Mouse (Mus musculus): ENCODE measurements around the gene Itgb4. TPM values are rescaled to one million over a fixed set of nuclear protein-coding genes. Genes with fewer than 3 reads are reported as not detected.
A peak's percentile ranks its signal among the peaks of the same experiment; 100 is the strongest.
"Not testable (repeated sequence)": the region's sequence is repeated elsewhere in the genome, so short reads cannot be mapped to it uniquely, and the experiment has no call there.

Gene Itgb4
- polyA plus RNA-seq, 1 experiment from 2014 or later: 12.7 TPM

- TF ChIP-seq EP300 (optimal IDR thresholded peaks at IDR 0.05) (no peak), CTCF (IDR thresholded peaks at IDR 0.05; ENCODE audit: low read depth) (no peak)
- Histone ChIP-seq H3K9me3 (ENCODE audit: control insufficient read depth, low read length) (no peaks in the 10 kb centered on the region), H3K4me3 (ENCODE audit: low read depth, low read length) (peak overlapping the region; percentile 68), H3K4me1 (replicated peaks; ENCODE audit: control insufficient read depth, insufficient read depth) (no peaks in the 10 kb centered on the region), H3K36me3 (ENCODE audit: control insufficient read depth, insufficient read depth, low read length) (peaks cover 7% of the 10 kb centered on the region; the same call in 1 of the 2 replicates), H3K27me3 (ENCODE audit: control insufficient read depth, insufficient read depth, low read length) (no peaks in the 10 kb centered on the region), H3K27ac (replicated peaks) (peak overlapping the region; percentile 91), H3K4me2 (replicated peaks; ENCODE audit: low read depth) (peak overlapping the region; percentile 90), H3K9ac (ENCODE audit: low read length) (peak overlapping the region; percentile 87)
- no peak for ATAC-seq (ENCODE audit: low FRiP score, low TSS enrichment)
- no peak for DNase-seq (ENCODE audit: low spot score)
- 24% methylated on average over 14 of the region's 14 CpGs for WGBS
These were observed 37.2 kb downstream of the Itgb4 start for GRCm38 (mm10) chr11:116011529-116012261.

DNA sequence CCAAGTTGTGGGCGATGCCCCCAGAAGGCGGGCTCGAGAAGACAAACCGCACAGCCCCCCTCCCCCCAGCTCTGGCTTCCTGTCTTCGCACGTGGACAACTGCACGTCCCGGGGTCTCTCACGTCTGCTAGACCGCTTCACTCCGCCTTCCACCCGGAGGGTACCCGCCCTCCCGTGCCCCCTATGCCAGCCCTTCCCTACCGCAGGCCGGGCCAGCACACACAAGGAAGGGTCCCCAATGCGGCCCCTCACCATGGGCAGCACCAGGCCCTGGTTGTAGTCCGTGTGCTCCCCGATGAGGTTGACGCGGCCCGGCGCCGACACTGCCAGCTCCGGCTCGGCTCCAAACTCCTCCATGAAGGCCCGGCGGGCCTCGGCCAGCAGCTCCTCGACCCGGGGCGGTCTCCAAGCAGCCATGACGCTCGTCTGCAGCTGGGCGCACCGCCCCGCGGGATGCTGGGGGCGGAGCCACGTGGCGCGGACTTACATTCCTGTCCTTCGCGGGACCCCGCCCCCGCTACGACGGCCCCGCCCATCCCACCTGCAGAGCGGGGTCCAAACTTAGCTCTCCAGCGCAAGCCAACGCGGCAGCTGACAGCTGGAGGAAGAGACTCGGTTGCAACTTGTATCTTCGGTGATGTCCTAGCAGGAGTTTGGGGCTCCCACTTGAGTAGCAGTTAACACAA, 37.9 kb downstream of the Itgb4 start, which contains the start of gene Galk1:
Gene Galk1, minus strand, starts transcription at position 458 of the 686 bp plus-strand sequence.
- peak within 1 kb of the TSS; percentile 68 for H3K4me3 ChIP-seq (ENCODE audit: low read depth, low read length)
- H3K9me3 ChIP-seq (ENCODE audit: control insufficient read depth, low read length): no peaks in the 10 kb centered on the region
- peak within 1 kb of the TSS; percentile 90 for H3K4me2 ChIP-seq (replicated peaks; ENCODE audit: low read depth)
- H3K36me3 ChIP-seq (ENCODE audit: control insufficient read depth, insufficient read depth, low read length): peaks cover 3% of the 10 kb centered on the region; the same call in 1 of the 2 replicates
- WGBS: under 1% methylated on average over 53 of the region's 55 CpGs
- peak within 1 kb of the TSS; percentile 91 for H3K27ac ChIP-seq (replicated peaks)
- ATAC-seq (ENCODE audit: low FRiP score, low TSS enrichment): peak; percentile 87
- peak within 1 kb of the TSS; percentile 87 for H3K9ac ChIP-seq (ENCODE audit: low read length)
- no peaks in the 10 kb centered on the region for H3K4me1 ChIP-seq (replicated peaks; ENCODE audit: control insufficient read depth, insufficient read depth)
- no peaks in the 10 kb centered on the region for H3K27me3 ChIP-seq (ENCODE audit: control insufficient read depth, insufficient read depth, low read length)
- DNase-seq (ENCODE audit: low spot score): peak; percentile 95
- no peak for TF ChIP-seq CTCF (IDR thresholded peaks at IDR 0.05; ENCODE audit: low read depth)
- no peak for TF ChIP-seq EP300 (optimal IDR thresholded peaks at IDR 0.05)

DNA sequence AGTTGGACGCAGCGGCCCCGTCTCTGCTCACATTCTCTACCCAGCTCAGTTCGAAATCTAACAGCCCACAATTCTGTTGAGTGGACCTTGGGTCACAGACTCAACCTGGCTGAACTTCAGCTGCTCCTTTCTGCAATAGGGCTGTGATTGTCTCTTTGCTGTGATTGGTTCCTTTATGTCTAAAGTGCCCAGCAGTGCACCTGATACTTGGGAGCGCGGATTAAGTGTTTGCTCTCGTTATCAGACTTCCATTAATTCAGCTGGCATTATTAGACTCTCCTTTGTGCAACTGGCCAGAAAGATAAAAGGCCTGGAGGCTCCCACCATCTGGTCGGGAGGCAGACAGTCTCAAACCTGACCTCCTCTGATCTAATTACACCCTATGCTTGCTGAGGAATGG, 40.3 kb downstream of the Itgb4 start:
- ATAC-seq (ENCODE audit: low FRiP score, low TSS enrichment) (peak; percentile 13; the same call in 1 of the 2 replicates), DNase-seq (ENCODE audit: low spot score) (peak; percentile 52)
- no peaks in the 10 kb centered on the region for H3K36me3 ChIP-seq (ENCODE audit: control insufficient read depth, insufficient read depth, low read length)
- no peak overlapping the region for H3K4me3 ChIP-seq (ENCODE audit: low read depth, low read length)
- 38% methylated on average over 8 of the region's 8 CpGs for WGBS
- no peak overlapping the region for H3K9ac ChIP-seq (ENCODE audit: low read length)
- peak overlapping the region; percentile 58; the same call in 1 of the 2 replicates for H3K27ac ChIP-seq (replicated peaks)
- no peak overlapping the region for H3K4me2 ChIP-seq (replicated peaks; ENCODE audit: low read depth)
- H3K4me1 ChIP-seq (replicated peaks; ENCODE audit: control insufficient read depth, insufficient read depth): no peaks in the 10 kb centered on the region
- no peaks in the 10 kb centered on the region for H3K9me3 ChIP-seq (ENCODE audit: control insufficient read depth, low read length)
- TF ChIP-seq EP300 (optimal IDR thresholded peaks at IDR 0.05) (no peak), CTCF (IDR thresholded peaks at IDR 0.05; ENCODE audit: low read depth) (no peak)
- no peaks in the 10 kb centered on the region for H3K27me3 ChIP-seq (ENCODE audit: control insufficient read depth, insufficient read depth, low read length)

DNA sequence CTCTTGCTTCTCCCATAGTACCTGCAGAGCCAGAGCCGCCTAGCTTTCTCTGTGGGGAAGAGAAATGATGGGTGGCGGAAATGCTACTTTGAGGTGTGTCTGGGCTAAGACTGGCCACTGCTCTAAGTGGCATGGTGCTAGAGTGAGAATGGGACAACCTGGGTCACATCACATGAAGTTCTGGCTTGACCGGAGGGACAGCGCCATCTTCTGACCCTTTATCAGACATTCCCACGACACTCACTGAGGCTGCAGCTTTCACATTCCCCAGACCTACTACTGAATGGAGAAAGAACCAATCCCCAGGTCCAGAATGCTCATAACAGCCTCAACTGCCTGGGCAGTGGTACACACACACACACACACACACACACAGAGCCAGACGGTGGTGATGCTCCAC, 43.6 kb downstream of the Itgb4 start:
- 35% methylated on average over 6 of the region's 6 CpGs for whole genome bisulfite sequencing
- Histone ChIP-seq H3K27ac (replicated peaks) (no peak overlapping the region), H3K9me3 (ENCODE audit: control insufficient read depth, low read length) (no peaks in the 10 kb centered on the region), H3K27me3 (ENCODE audit: control insufficient read depth, insufficient read depth, low read length) (no peaks in the 10 kb centered on the region), H3K4me1 (replicated peaks; ENCODE audit: control insufficient read depth, insufficient read depth) (no peaks in the 10 kb centered on the region), H3K36me3 (ENCODE audit: control insufficient read depth, insufficient read depth, low read length) (peaks cover 9% of the 10 kb centered on the region), H3K9ac (ENCODE audit: low read length) (no peak overlapping the region), H3K4me2 (replicated peaks; ENCODE audit: low read depth) (no peak overlapping the region), H3K4me3 (ENCODE audit: low read depth, low read length) (no peak overlapping the region)
- ATAC-seq (ENCODE audit: low FRiP score, low TSS enrichment) (peak; percentile 19), DNase-seq (ENCODE audit: low spot score) (peak; percentile 70)
- no peak for TF ChIP-seq EP300 (optimal IDR thresholded peaks at IDR 0.05)
- TF ChIP-seq CTCF (IDR thresholded peaks at IDR 0.05; ENCODE audit: low read depth): peak; percentile 78

DNA sequence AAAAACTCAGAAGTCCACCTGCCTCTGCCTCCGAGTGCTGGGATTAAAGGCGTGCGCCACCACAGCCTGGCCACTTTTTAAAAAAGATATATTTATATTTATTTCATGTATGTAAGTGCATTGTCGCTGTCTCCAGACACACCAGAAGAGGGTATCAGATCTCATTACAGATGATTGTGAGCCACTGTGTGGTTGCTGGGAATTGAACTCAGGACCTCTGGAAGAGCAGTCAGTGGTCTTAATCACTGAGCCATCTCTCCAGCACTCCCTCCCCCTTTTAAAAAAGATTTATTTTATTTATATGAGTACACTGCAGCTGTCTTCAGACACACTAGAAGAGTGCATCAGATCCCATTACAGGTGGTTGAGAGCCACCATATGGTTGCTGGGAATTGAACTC, 44.4 kb downstream of the Itgb4 start:
- H3K4me3 ChIP-seq (ENCODE audit: low read depth, low read length); DNase-seq (ENCODE audit: low spot score); H3K36me3 ChIP-seq (ENCODE audit: control insufficient read depth, insufficient read depth, low read length); H3K27me3 ChIP-seq (ENCODE audit: control insufficient read depth, insufficient read depth, low read length); H3K4me2 ChIP-seq (replicated peaks; ENCODE audit: low read depth); H3K9ac ChIP-seq (ENCODE audit: low read length); H3K27ac ChIP-seq (replicated peaks); H3K9me3 ChIP-seq (ENCODE audit: control insufficient read depth, low read length); ATAC-seq (ENCODE audit: low FRiP score, low TSS enrichment); H3K4me1 ChIP-seq (replicated peaks; ENCODE audit: control insufficient read depth, insufficient read depth): not testable (repeated sequence)
- WGBS: 78% methylated on average over 4 of the region's 4 CpGs

DNA sequence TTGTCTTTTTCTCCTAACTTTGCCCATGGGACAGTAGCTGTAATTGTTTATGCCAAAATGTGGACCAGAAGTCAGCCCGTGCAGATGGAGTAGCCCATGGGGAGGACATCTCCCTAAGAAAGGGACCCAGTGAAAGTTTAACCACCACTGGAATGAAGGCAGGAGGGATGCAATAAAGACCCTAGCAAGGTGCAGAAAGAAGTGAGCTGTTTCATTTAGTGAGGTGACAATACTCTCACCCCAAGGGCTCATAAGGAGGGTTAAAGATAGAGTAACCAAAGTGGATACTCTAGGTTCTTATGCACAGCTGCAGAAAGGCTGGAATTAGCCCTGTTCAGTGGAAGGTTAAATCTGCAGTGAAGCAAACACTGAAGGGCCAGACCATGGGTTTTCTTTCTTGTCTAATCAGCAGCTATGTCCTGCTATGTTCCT, 44.9 kb downstream of the Itgb4 start:
- no peaks in the 10 kb centered on the region for H3K4me1 ChIP-seq (replicated peaks; ENCODE audit: control insufficient read depth, insufficient read depth)
- ATAC-seq (ENCODE audit: low FRiP score, low TSS enrichment): peak; percentile 8
- no peaks in the 10 kb centered on the region for H3K9me3 ChIP-seq (ENCODE audit: control insufficient read depth, low read length)
- DNase-seq (ENCODE audit: low spot score): no peak
- H3K4me3 ChIP-seq (ENCODE audit: low read depth, low read length): no peak overlapping the region
- WGBS: 61% methylated on average over 1 of the region's 1 CpGs
- TF ChIP-seq EP300 (optimal IDR thresholded peaks at IDR 0.05) (no peak), CTCF (IDR thresholded peaks at IDR 0.05; ENCODE audit: low read depth) (no peak)
- no peak overlapping the region for H3K9ac ChIP-seq (ENCODE audit: low read length)
- H3K27ac ChIP-seq (replicated peaks): peak overlapping the region; percentile 14
- no peak overlapping the region for H3K4me2 ChIP-seq (replicated peaks; ENCODE audit: low read depth)
- no peaks in the 10 kb centered on the region for H3K27me3 ChIP-seq (ENCODE audit: control insufficient read depth, insufficient read depth, low read length)
- H3K36me3 ChIP-seq (ENCODE audit: control insufficient read depth, insufficient read depth, low read length): peaks cover 9% of the 10 kb centered on the region
